ENCODE assay signal across 21 mouse cellular contexts in genomic region chr5:116049821-116050220, GRCm38 (mm10). TPM values are rescaled to one million over a fixed set of nuclear protein-coding genes. Genes with fewer than 3 reads are reported as not detected.
DNase-seq lines count a peak whose midpoint lies in the region; TF ChIP-seq lines count a peak whose summit lies in the region.
"Had no signal": no experiment of that assay in that cellular context is flagged by ENCODE, and none has a peak within 500 bp of the region (broad histone marks: within the 10 kb centered on the region; RNA-seq: fewer than 3 reads in every experiment).

No protein-coding gene starts in this region.

- H3K27ac ChIP-seq in gastrocnemius, adult 2 months: peak overlapping the region; percentile 63
- H3K27ac ChIP-seq: forebrain, embryonic 10.5 days; forebrain, embryonic 13.5 days; hindbrain, embryonic 12.5 days; hindbrain, embryonic 15.5 days had no signal

- TF ChIP-seq CTCF in gastrocnemius, adult 2 months (IDR thresholded peaks at IDR 0.05): no peak

- DNase-seq in adrenal gland, adult (ENCODE audit: inconsistent age in 2 of 2, low spot score in 1 of 2): peak; percentile 38 to 67
- no peak for DNase-seq in adrenal gland, postnatal 4 days (ENCODE audit: low spot score in 2 of 2)
- DNase-seq in gastrocnemius, adult 2 months: no peak
- no peak for DNase-seq in gastrocnemius, adult 8-10 months (ENCODE audit: low spot score in 2 of 2)
- DNase-seq in adrenal gland, postnatal 25 days: peak; percentile 51
- no peak for DNase-seq in cerebellum, adult 11-12 months
- DNase-seq in right cerebral cortex, postnatal 4 days: no peak
- DNase-seq: cerebellum, adult 11 months; cerebellum, adult 8-10 months; cerebellum, postnatal 10 days; gastrocnemius, postnatal 10 days; gastrocnemius, postnatal 36 days; kidney, adult 2 months had no signal

- H3K4me3 ChIP-seq in gastrocnemius, adult 2 months: no peak overlapping the region
- H3K4me3 ChIP-seq: forebrain, embryonic 10.5 days; forebrain, embryonic 13.5 days; hindbrain, embryonic 12.5 days; hindbrain, embryonic 15.5 days had no signal

- intact Hi-C loops in gastrocnemius, adult 2 months (cut with DNase I): no loop called here

RNA-seq across cellular contexts. Expression of gene Prkab1, which starts 25.5 kb away (rescaled TPM):
- 10 to 100 TPM; 87.2 to 93.0 TPM for total RNA-seq in adrenal gland, postnatal 4 days (2021)
- 10 to 100 TPM; 11.0 to 11.1 TPM for total RNA-seq in gastrocnemius, adult 2 months (2021)
- total RNA-seq in gastrocnemius, adult 8-10 months (2022): 10 to 100 TPM in 3 of 4 experiments, 1 to 10 TPM in 1; 9.8 to 11.3 (median 10.7) TPM
- 84.9 and 101 TPM in 2 replicates for total RNA-seq in adrenal gland, postnatal 25 days (2021)

RNA-seq across cellular contexts. Expression of gene Tmem233, which starts 33.2 kb away (rescaled TPM):
- total RNA-seq in adrenal gland, postnatal 4 days (2021): 1 to 10 TPM in 1 of 2 experiments, under 1 TPM in 1; 0.14 to 1.1 TPM
- 100 to 1,000 TPM; 102 to 138 TPM for total RNA-seq in gastrocnemius, adult 2 months (2021)
- total RNA-seq in gastrocnemius, adult 8-10 months (2022): 100 to 1,000 TPM; 165 to 183 (median 166) TPM
- not detected in 2 replicates for total RNA-seq in adrenal gland, postnatal 25 days (2021)
- total RNA-seq: ES-E14; granulocyte monocyte progenitor cell, adult 5-6 weeks; heart, postnatal 25 days; hematopoietic stem cell, adult 5-6 weeks had no signal

Comparison
In these comparisons a context has a peak if more than half of its experiments do, and no peak if none do; other contexts are left out.
1. DNase-seq: peak in adrenal gland, adult (2 of 2) and adrenal gland, postnatal 25 days (single experiment); none in adrenal gland, postnatal 4 days (0 of 2), gastrocnemius, adult 2 months (single experiment), gastrocnemius, adult 8-10 months (0 of 2), cerebellum, adult 11-12 months (single experiment) and right cerebral cortex, postnatal 4 days (single experiment).
2. RNA of gene Tmem233, which starts 33.2 kb away (total RNA-seq): 165 to 183 TPM in gastrocnemius, adult 8-10 months and 102 to 138 TPM in gastrocnemius, adult 2 months; 0.14 to 1.1 TPM in adrenal gland, postnatal 4 days and not detected in adrenal gland, postnatal 25 days; every median in the first group is over 10 times any median in the second.